Mouse (Mus musculus) brain, embryonic 14.5 days (tissue): Measurements from ENCODE around the gene Scrn1.

Experiments
- CTCF ChIP-seq: fragments of 200-500 bp; IDR thresholded peaks from 2 replicates; pipeline ENCODE4 v1.5.1; 2012; ENCODE audit warnings: inconsistent platforms, mild to moderate bottlenecking, moderate library complexity, borderline replicate concordance; ENCODE audit not compliant: insufficient read depth, insufficient read length; ENCODE audit errors: extremely low read depth
- POLR2A ChIP-seq: fragments of 200-500 bp; IDR thresholded peaks from 2 replicates; pipeline ENCODE4 v1.6.1; 2012; ENCODE audit warnings: mild to moderate bottlenecking, inconsistent platforms, borderline replicate concordance; ENCODE audit not compliant: poor library complexity, insufficient read depth, insufficient read length, severe bottlenecking; ENCODE audit errors: extremely low read depth

DNA sequence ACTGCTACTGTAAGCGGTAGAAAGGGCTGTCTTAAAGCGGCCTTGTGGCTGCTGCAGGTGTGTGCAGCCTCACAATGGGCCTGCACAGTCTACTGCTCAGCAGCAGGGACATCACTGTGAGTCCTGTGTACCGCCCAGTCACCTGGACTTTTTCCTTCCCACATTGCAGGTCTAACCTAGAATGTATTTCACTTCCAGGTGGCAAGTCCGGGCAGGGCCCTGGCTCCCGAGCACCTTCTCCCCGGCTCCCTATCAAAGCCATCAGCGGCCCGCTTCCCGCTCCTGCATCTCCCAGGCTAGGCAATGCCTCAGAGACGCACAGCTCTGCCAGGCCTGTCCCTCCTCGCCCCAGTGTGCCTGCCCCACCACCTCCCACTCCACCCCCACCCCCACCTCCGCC lies 81.3 kb downstream of the Scrn1 start:
- TF ChIP-seq CTCF (no peak), POLR2A (no peak)
